In genomic region chr19:10561558-10562314, GRCm38 (mm10) we compare ENCODE assay signal across 10 mouse cellular contexts. TPM values are rescaled to one million over a fixed set of nuclear protein-coding genes. Genes with fewer than 3 reads are reported as not detected.
DNase-seq lines count a peak whose midpoint lies in the region; ATAC-seq and TF ChIP-seq lines count a peak whose summit lies in the region.
"Had no signal": no experiment of that assay in that cellular context is flagged by ENCODE, and none has a peak within 500 bp of the region (broad histone marks: within the 10 kb centered on the region; RNA-seq: fewer than 3 reads in every experiment).

No protein-coding gene starts in this region.

- no peak for TF ChIP-seq POLR2A in cerebellum, adult 2 months (IDR thresholded peaks at IDR 0.05; ENCODE audit: borderline replicate concordance, insufficient read depth, low read length)

- no peak for TF ChIP-seq CTCF in cerebellum, adult 2 months (IDR thresholded peaks at IDR 0.05; ENCODE audit: borderline replicate concordance, insufficient read depth, low read depth, low read length)

- 45% methylated on average over 6 of the region's 6 CpGs for WGBS in lung, embryonic 16.5 days
- 67% methylated on average over 6 of the region's 6 CpGs for WGBS in cerebellum, adult 2 months

- H3K4me1 ChIP-seq in lung, embryonic 16.5 days (replicated peaks; ENCODE audit: control insufficient read depth, insufficient read depth, low read length), result no peaks in the 10 kb centered on the region; the same call in 1 of the 2 replicates
- H3K4me1 ChIP-seq in cerebellum, adult 2 months (ENCODE audit: control insufficient read depth, insufficient read depth, low read length), result no peaks in the 10 kb centered on the region; the same call in 1 of the 2 replicates

- 0 out of 2 replicates have a peak overlapping the region, but pooled peaks have one; percentile 44 for H3K9ac ChIP-seq in lung, embryonic 16.5 days (ENCODE audit: low read length)
- H3K9ac ChIP-seq: limb, embryonic 13.5 days had no signal

- no peak overlapping the region for H3K4me3 ChIP-seq in lung, embryonic 16.5 days (ENCODE audit: low read length)
- H3K4me3 ChIP-seq in cerebellum, adult 2 months (replicated peaks; ENCODE audit: insufficient read depth, low read depth, low read length), result no peak overlapping the region
- H3K4me3 ChIP-seq: limb, embryonic 13.5 days had no signal

- peak overlapping the region; percentile 78 for H3K27ac ChIP-seq in lung, embryonic 16.5 days (ENCODE audit: low read length)
- H3K27ac ChIP-seq in cerebellum, adult 2 months (ENCODE audit: insufficient read depth, low read length), result no peak overlapping the region
- H3K27ac ChIP-seq: limb, embryonic 13.5 days had no signal

- ATAC-seq in lung, embryonic 16.5 days (ENCODE audit: low read depth), result peak; percentile 86

- H3K4me2 ChIP-seq in lung, embryonic 16.5 days (ENCODE audit: low read depth, low read length), result no peak overlapping the region
- H3K4me2 ChIP-seq: limb, embryonic 13.5 days had no signal

- H3K36me3 ChIP-seq in lung, embryonic 16.5 days (ENCODE audit: control insufficient read depth, insufficient read depth, low read length), result no peaks in the 10 kb centered on the region
- H3K36me3 ChIP-seq: limb, embryonic 13.5 days had no signal

- no peaks in the 10 kb centered on the region for H3K9me3 ChIP-seq in lung, embryonic 16.5 days (ENCODE audit: control insufficient read depth, low read length)
- H3K9me3 ChIP-seq: limb, embryonic 13.5 days had no signal

- H3K27me3 ChIP-seq in lung, embryonic 16.5 days (ENCODE audit: control insufficient read depth, insufficient read depth, low read depth, low read length), result no peaks in the 10 kb centered on the region
- H3K27me3 ChIP-seq in cerebellum, adult 2 months (ENCODE audit: control insufficient read depth, insufficient read depth, low read length), result no peaks in the 10 kb centered on the region; the same call in 1 of the 2 replicates
- H3K27me3 ChIP-seq: limb, embryonic 13.5 days had no signal

- no peak for DNase-seq in lung, postnatal 25 days (ENCODE audit: low spot score)
- DNase-seq in embryo, embryonic 10 days (ENCODE audit: low spot score), result peak; percentile 47
- peak; percentile 74 to 77 for DNase-seq in heart, postnatal 10 days
- peak; percentile 85 for DNase-seq in retina, postnatal 1 day
- no peak for DNase-seq in layer of hippocampus, postnatal 10 days (ENCODE audit: low spot score in 2 of 2)
- no peak for DNase-seq in cerebellum, adult 2 months
- no peak for DNase-seq in thymus, postnatal 0 days (ENCODE audit: low spot score)
- DNase-seq: right cerebral cortex, postnatal 25 days had no signal

- intact Hi-C loops in heart, postnatal 10 days (cut with DNase I), result no loop called here

RNA-seq across cellular contexts. Expression of gene Tmem216, which starts 5.7 kb away (rescaled TPM):
- polyA plus RNA-seq in lung, embryonic 16.5 days (2015; fragmentation: Nextera tagmentation; extraction: Ambion mirVana), result 39.8 and 41.6 TPM in 2 replicates
- total RNA-seq in heart, postnatal 10 days (2021), result 1 to 10 TPM; 4.5 to 4.9 TPM
- total RNA-seq in layer of hippocampus, postnatal 10 days (2021), result 10 to 100 TPM; 12.3 to 13.0 TPM
- polyA plus RNA-seq in cerebellum, adult 2 months (2012; rRNA removed), result 20.8 and 22.4 TPM in 2 replicates
- 27.3 and 30.0 TPM in 2 replicates for polyA plus RNA-seq in thymus, postnatal 0 days (2015; fragmentation: Nextera tagmentation; extraction: Ambion mirVana)

RNA-seq across cellular contexts. Expression of gene Cyb561a3, which starts 15.2 kb away (rescaled TPM):
- polyA plus RNA-seq in lung, embryonic 16.5 days (2015; fragmentation: Nextera tagmentation; extraction: Ambion mirVana), result 23.6 and 25.2 TPM in 2 replicates
- total RNA-seq in heart, postnatal 10 days (2021), result 10 to 100 TPM; 11.5 to 11.8 TPM
- 10 to 100 TPM; 13.6 to 17.3 TPM for total RNA-seq in layer of hippocampus, postnatal 10 days (2021)
- 11.7 and 12.0 TPM in 2 replicates for polyA plus RNA-seq in cerebellum, adult 2 months (2012; rRNA removed)
- 31.9 and 33.2 TPM in 2 replicates for polyA plus RNA-seq in thymus, postnatal 0 days (2015; fragmentation: Nextera tagmentation; extraction: Ambion mirVana)

RNA-seq across cellular contexts. Expression of gene Tmem138, which starts 15.4 kb away (rescaled TPM):
- 46.5 and 47.1 TPM in 2 replicates for polyA plus RNA-seq in lung, embryonic 16.5 days (2015; fragmentation: Nextera tagmentation; extraction: Ambion mirVana)
- total RNA-seq in heart, postnatal 10 days (2021), result 1 to 10 TPM; 4.3 to 4.8 TPM
- total RNA-seq in layer of hippocampus, postnatal 10 days (2021), result 10 to 100 TPM; 11.7 to 15.3 TPM
- polyA plus RNA-seq in cerebellum, adult 2 months (2012; rRNA removed), result 13.0 and 15.0 TPM in 2 replicates
- 24.6 and 25.7 TPM in 2 replicates for polyA plus RNA-seq in thymus, postnatal 0 days (2015; fragmentation: Nextera tagmentation; extraction: Ambion mirVana)

RNA-seq across cellular contexts. Expression of gene Sdhaf2, which starts 35.8 kb away (rescaled TPM):
- 53.4 and 55.3 TPM in 2 replicates for polyA plus RNA-seq in lung, embryonic 16.5 days (2015; fragmentation: Nextera tagmentation; extraction: Ambion mirVana)
- total RNA-seq in heart, postnatal 10 days (2021), result 10 to 100 TPM; 61.9 to 67.1 TPM
- total RNA-seq in layer of hippocampus, postnatal 10 days (2021), result 10 to 100 TPM; 52.6 to 53.3 TPM
- polyA plus RNA-seq in cerebellum, adult 2 months (2012; rRNA removed), result 60.4 and 61.5 TPM in 2 replicates
- 70.1 and 73.0 TPM in 2 replicates for polyA plus RNA-seq in thymus, postnatal 0 days (2015; fragmentation: Nextera tagmentation; extraction: Ambion mirVana)

RNA-seq across cellular contexts. Expression of gene Cpsf7, which starts 36.7 kb away (rescaled TPM):
- 41.7 and 47.6 TPM in 2 replicates for polyA plus RNA-seq in lung, embryonic 16.5 days (2015; fragmentation: Nextera tagmentation; extraction: Ambion mirVana)
- total RNA-seq in heart, postnatal 10 days (2021), result 10 to 100 TPM; 39.9 to 41.2 TPM
- 10 to 100 TPM; 71.6 to 74.3 TPM for total RNA-seq in layer of hippocampus, postnatal 10 days (2021)
- 91.9 and 94.7 TPM in 2 replicates for polyA plus RNA-seq in cerebellum, adult 2 months (2012; rRNA removed)
- 30.8 and 31.8 TPM in 2 replicates for polyA plus RNA-seq in thymus, postnatal 0 days (2015; fragmentation: Nextera tagmentation; extraction: Ambion mirVana)

Comparison
In these comparisons a context has a peak if more than half of its experiments do, and no peak if none do; other contexts are left out.
1. DNase-seq: peak in embryo, embryonic 10 days (single experiment), heart, postnatal 10 days (2 of 2) and retina, postnatal 1 day (single experiment); none in lung, postnatal 25 days (single experiment), layer of hippocampus, postnatal 10 days (0 of 2), cerebellum, adult 2 months (0 of 2) and thymus, postnatal 0 days (single experiment).